Mouse (Mus musculus) cortical plate, adult 2 months (tissue): ENCODE measurements around the gene Igfbp5.

Experiments
- CTCF ChIP-seq: fragments of 200-500 bp; IDR thresholded peaks from 2 replicates; pipeline ENCODE4 v1.5.1; 2011; ENCODE audit warnings: mild to moderate bottlenecking, control low read depth, low read length; ENCODE audit not compliant: insufficient read depth; ENCODE audit errors: extremely low read depth
- POLR2A ChIP-seq: fragments of 200-500 bp; IDR thresholded peaks from 2 replicates; pipeline ENCODE4 v1.6.1; 2011; ENCODE audit warnings: mild to moderate bottlenecking, low read length, control low read depth; ENCODE audit not compliant: insufficient read depth; ENCODE audit errors: extremely low read depth

DNA sequence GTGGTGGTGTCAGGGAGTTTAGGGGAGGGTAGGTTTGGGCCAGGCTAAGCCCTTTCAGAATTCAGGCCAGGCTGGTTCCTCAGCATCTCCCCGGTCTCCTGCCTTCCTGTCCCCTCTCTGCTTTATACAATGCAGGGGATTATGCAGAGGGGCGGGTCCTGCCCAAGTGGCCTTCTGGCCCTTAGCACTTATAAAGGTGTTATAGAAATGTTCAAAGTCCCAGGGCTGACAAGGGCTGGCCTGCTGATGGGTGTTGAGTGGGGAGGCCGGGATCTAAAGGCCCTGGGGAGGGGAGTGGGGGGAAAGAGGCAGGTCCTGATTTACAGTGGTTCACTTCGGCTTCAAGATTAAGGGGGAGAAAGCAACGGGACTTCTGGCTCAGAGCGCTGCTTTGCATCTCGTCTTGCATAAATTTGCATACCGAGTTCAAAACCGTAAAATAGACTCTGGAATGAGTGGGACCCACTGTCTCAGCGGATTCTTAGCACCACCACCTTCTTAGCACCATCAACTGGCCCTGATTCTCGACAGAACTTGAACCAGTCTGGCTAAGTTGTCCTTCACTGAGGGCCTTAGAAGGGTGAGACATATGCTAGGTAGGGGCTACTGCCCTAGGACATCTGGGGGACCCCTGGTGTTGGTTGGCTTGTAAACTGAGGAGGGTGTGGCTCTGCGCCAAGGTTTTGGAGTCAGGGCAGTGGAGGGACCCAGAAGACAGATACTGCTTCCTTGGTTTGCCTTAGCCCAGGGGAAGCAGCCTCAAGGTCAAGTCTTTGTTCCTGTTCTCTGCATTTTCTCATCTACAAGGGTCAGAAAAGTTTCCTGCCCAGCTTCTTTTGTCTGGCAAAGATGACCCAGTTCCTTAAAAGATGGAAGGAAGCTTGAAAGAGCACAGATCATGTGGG, 47.0 kb downstream of the Igfbp5 start:
- TF ChIP-seq CTCF = no peak
- no peak for TF ChIP-seq POLR2A
